Comparison of ENCODE assay signal across 8 mouse cellular contexts in genomic region chr1:169969516-169969886, GRCm38 (mm10). TPM values are rescaled to one million over a fixed set of nuclear protein-coding genes. Genes with fewer than 3 reads are reported as not detected.
A peak's percentile ranks its signal among the peaks of the same experiment; 100 is the strongest.
DNase-seq lines count a peak whose midpoint lies in the region; ATAC-seq and TF ChIP-seq lines count a peak whose summit lies in the region.

No protein-coding gene starts in this region.

- no peak for ATAC-seq in heart, embryonic 13.5 days (ENCODE audit: extremely low read depth, insufficient number of reproducible peaks, low FRiP score, low TSS enrichment)
- ATAC-seq in G1E (ENCODE audit: extremely low read depth, insufficient number of reproducible peaks, low FRiP score, poor library complexity, severe bottlenecking) = peak; percentile 32
- peak; percentile 12 for ATAC-seq in granulocyte monocyte progenitor cell, adult 5-6 weeks (replicated peaks; ENCODE audit: poor library complexity, severe bottlenecking)
- peak; percentile 32 for ATAC-seq in megakaryocyte progenitor cell, adult 5-6 weeks (replicated peaks; ENCODE audit: poor library complexity)

- H3K9me3 ChIP-seq in heart, embryonic 13.5 days = no peaks in the 10 kb centered on the region
- no peaks in the 10 kb centered on the region for H3K9me3 ChIP-seq in G1E (replicated peaks)

- no peak for DNase-seq in heart, postnatal 36 days
- DNase-seq in G1E (ENCODE audit: low spot score) = no peak
- no peak for DNase-seq in left cerebral cortex, postnatal 14 days (ENCODE audit: low spot score in 2 of 2)
- no peak for DNase-seq in layer of hippocampus, postnatal 10 days (ENCODE audit: low spot score in 2 of 2)
- DNase-seq in frontal cortex, postnatal 14 days (ENCODE audit: low spot score in 2 of 2) = no peak

- H3K4me1 ChIP-seq in heart, embryonic 13.5 days = peaks cover 51% of the 10 kb centered on the region
- H3K4me1 ChIP-seq in G1E (ENCODE audit: insufficient read depth, low read depth, low read length) = peaks cover 14% of the 10 kb centered on the region

- intact Hi-C loops in heart, postnatal 36 days (cut with DNase I) = loop anchor here (5.0 kb wide), 1 partner anchor 168 kb away; no protein-coding TSS in a partner anchor
- intact Hi-C loops in left cerebral cortex, postnatal 14 days (cut with DNase I) = loop anchor here (5.0 kb wide), 1 partner anchor 168 kb away; no protein-coding TSS in a partner anchor

- H3K27ac ChIP-seq in heart, embryonic 13.5 days (replicated peaks) = peak overlapping the region; percentile 91

- H3K36me3 ChIP-seq in heart, embryonic 13.5 days = peaks cover 26% of the 10 kb centered on the region
- peaks cover 28% of the 10 kb centered on the region for H3K36me3 ChIP-seq in G1E (replicated peaks)

- peak overlapping the region; percentile 74 for H3K4me3 ChIP-seq in heart, embryonic 13.5 days
- H3K4me3 ChIP-seq in G1E (ENCODE audit: low read depth, low read length) = peak overlapping the region; percentile 75

- peak overlapping the region; percentile 81 for H3K9ac ChIP-seq in heart, embryonic 13.5 days

- no peak for TF ChIP-seq CTCF in G1E (IDR thresholded peaks at IDR 0.05; ENCODE audit: low read depth, low read length)

- H3K27me3 ChIP-seq in heart, embryonic 13.5 days (replicated peaks) = no peaks in the 10 kb centered on the region
- H3K27me3 ChIP-seq in G1E (ENCODE audit: insufficient read depth, low read length) = no peaks in the 10 kb centered on the region

- peak overlapping the region; percentile 77 for H3K4me2 ChIP-seq in heart, embryonic 13.5 days

- WGBS in heart, embryonic 13.5 days = 2% methylated on average over 9 of the region's 9 CpGs

RNA-seq across cellular contexts. Expression of gene Hsd17b7, which starts 0.5 kb away (rescaled TPM):
- polyA plus RNA-seq in heart, embryonic 13.5 days (2015; fragmentation: Nextera tagmentation; extraction: Ambion mirVana) = 21.0 and 23.1 TPM in 2 replicates
- 10 to 100 TPM; 14.2 to 15.3 TPM for total RNA-seq in heart, postnatal 36 days (2021)
- 9.8 and 10.4 TPM in 2 replicates for total RNA-seq in G1E (2014; fragmentation: Nextera tagmentation)
- 14.5 and 18.7 TPM in 2 replicates for total RNA-seq in G1E (2017)
- polyA plus RNA-seq in G1E (2012) = 0.86 and 3.4 TPM in 2 replicates
- total RNA-seq in granulocyte monocyte progenitor cell, adult 5-6 weeks (2014; fragmentation: Nextera tagmentation) = 1.8 and 2.9 TPM in 2 replicates
- 3.7 and 6.9 TPM in 2 replicates for total RNA-seq in granulocyte monocyte progenitor cell, adult 5-6 weeks (2017)
- total RNA-seq in megakaryocyte progenitor cell, adult 5-6 weeks (2015) = 2.6 and 4.7 TPM in 2 replicates
- total RNA-seq in megakaryocyte progenitor cell, adult 5-6 weeks (2017) = 3.0 and 3.1 TPM in 2 replicates
- 10 to 100 TPM; 16.6 to 19.8 TPM for total RNA-seq in left cerebral cortex, postnatal 14 days (2021)
- total RNA-seq in layer of hippocampus, postnatal 10 days (2021) = 10 to 100 TPM; 20.5 to 22.1 TPM

RNA-seq across cellular contexts. Expression of gene Ccdc190, which starts 41.1 kb away (rescaled TPM):
- not detected in 2 replicates for polyA plus RNA-seq in heart, embryonic 13.5 days (2015; fragmentation: Nextera tagmentation; extraction: Ambion mirVana)
- not detected for total RNA-seq in heart, postnatal 36 days (2021)
- total RNA-seq in G1E (2014; fragmentation: Nextera tagmentation) = not detected in 2 replicates
- 0.12 TPM in 1 of 2 replicates, not detected in the other for total RNA-seq in G1E (2017)
- not detected in 2 replicates for polyA plus RNA-seq in G1E (2012)
- not detected in 2 replicates for total RNA-seq in granulocyte monocyte progenitor cell, adult 5-6 weeks (2014; fragmentation: Nextera tagmentation)
- total RNA-seq in granulocyte monocyte progenitor cell, adult 5-6 weeks (2017) = not detected in 2 replicates
- total RNA-seq in megakaryocyte progenitor cell, adult 5-6 weeks (2015) = not detected in 2 replicates
- not detected in 2 replicates for total RNA-seq in megakaryocyte progenitor cell, adult 5-6 weeks (2017)
- 10 to 100 TPM; 10.6 to 15.9 TPM for total RNA-seq in left cerebral cortex, postnatal 14 days (2021)
- total RNA-seq in layer of hippocampus, postnatal 10 days (2021) = 10 to 100 TPM; 14.5 to 15.3 TPM

Comparison
In these comparisons a context has a peak if more than half of its experiments do, and no peak if none do; other contexts are left out.
1. RNA of gene Ccdc190, which starts 41.1 kb away (total RNA-seq): 10.6 to 15.9 TPM in left cerebral cortex, postnatal 14 days and 14.5 to 15.3 TPM in layer of hippocampus, postnatal 10 days; not detected in heart, postnatal 36 days, 0.12 TPM in G1E, not detected in granulocyte monocyte progenitor cell, adult 5-6 weeks and not detected in megakaryocyte progenitor cell, adult 5-6 weeks; every median in the first group is over 4 times any median in the second.